Mouse (Mus musculus) frontal cortex, postnatal 10 days (tissue): ENCODE results near the gene Dnase2a.
A peak's percentile ranks its signal among the peaks of the same experiment; 100 is the strongest.

ENCODE experiments used
- DNase-seq, 2 experiments: peaks; one replicate each; pipeline ENCODE4 v3.0.0; 2022; ENCODE audit warnings: low spot score in 2 of 2, mixed read lengths in 1 of 2

The Dnase2a gene

DNA sequence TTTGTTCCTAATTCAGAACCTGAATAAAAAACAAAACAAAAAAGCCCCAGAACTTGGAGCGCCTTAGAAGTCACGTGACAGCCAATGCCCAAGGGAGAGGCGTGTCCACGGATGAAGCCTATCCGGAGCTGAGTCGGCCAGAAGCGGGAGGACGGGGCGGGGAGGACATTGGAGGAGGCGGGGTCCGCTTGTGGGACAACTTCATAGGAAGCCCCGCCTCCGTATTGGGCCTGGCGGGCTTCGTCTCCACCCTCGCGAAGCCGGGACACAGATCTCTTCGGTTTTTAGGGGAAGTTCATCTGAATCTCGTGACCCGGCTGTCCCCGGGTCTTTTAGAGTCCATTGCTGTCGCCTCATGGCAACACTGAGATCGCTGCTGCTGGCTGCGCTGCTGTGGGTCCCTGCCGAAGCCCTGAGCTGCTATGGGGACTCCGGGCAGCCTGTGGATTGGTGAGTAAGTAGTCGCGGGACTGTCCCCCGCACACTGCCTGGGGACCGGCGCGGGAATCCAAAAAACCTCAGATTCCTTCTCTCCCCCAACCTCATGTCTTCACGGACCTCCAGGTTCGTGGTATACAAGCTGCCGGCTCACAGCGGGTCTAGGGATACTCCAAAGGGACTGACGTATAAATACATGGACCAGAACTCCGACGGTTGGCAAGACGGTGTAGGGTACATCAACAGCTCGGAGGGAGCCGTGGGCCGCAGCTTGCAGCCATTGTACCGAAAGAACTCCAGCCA is at the start of gene Dnase2a:
Gene Dnase2a (plus strand): TSS at position 140 of the 741 bp plus-strand sequence.
- peak; percentile 84 to 89 for DNase-seq

GRCm38 (mm10) chr8:84871376-84872308 is 36.7 kb upstream of the Dnase2a start, which contains the start of gene Syce2:
Gene Syce2 (plus strand): TSS chr8:84872111.
- peak; percentile 57 to 66 for DNase-seq

- peak in 1 of 2 experiments; percentile 29 for DNase-seq
Observed at GRCm38 (mm10) chr8:84872309-84872965, 35.9 kb upstream of the Dnase2a start.

DNA sequence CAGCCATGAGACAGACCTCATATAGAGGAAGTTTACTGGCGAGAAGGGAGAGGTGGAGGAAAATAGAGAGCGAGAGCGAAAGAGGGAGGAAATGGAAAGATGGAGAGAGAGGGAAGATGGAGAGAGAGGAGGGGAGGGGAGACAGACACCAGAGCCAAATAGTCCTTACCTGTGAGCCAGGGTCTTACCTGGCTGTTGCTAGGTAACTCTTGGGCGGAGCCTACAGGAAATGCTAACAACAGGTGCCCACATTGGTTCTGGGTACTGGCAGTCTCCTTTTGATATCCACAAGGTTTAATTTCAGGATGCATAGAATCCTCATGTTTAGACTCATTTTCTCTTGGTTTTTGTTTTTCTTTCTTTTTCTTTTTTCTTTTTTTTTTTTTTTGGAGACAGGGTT is 35.3 kb upstream of the Dnase2a start:
- no peak for DNase-seq

DNA sequence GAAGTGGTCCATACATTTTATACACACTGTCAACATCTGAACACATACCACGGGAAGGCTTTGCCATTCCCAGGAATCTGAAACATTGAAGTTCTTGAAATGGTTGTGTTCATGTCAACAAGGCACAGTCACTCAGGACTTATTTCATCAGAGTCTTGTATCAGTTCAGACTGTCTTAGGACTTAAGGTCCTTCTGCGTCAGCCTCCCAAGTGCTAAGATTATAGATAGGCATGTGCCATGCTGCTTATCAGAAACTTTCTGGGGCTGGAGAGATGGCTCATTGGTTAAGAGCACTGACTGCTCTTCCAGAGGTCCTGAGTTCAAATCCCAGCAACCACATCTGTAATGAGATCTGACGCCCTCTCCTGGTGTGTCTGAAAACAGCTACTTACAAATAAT is 34.0 kb upstream of the Dnase2a start:
- no peak for DNase-seq

GRCm38 (mm10) chr8:84877297-84878035 is 30.9 kb upstream of the Dnase2a start:
- DNase-seq: no peak

DNA sequence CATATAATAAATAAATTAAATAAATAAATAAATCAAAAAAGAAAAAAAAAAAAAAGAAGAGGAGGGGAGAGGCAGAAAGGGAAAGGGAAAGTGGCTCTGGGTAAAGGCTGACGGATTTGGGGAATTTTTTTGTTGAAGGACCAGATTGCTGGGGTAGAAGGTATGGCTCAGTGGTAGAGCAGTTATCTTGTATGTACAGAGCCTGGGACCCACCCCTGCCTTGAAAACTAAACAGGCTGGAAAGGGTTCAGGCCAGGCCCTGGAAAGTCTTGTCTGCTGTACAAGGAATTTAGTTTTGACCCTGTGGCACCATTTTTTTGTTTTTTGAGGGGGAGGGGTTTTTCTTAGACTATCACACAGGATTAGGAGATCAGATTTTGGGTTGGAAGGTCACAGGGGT is 29.4 kb upstream of the Dnase2a start:
- DNase-seq: no peak

DNA sequence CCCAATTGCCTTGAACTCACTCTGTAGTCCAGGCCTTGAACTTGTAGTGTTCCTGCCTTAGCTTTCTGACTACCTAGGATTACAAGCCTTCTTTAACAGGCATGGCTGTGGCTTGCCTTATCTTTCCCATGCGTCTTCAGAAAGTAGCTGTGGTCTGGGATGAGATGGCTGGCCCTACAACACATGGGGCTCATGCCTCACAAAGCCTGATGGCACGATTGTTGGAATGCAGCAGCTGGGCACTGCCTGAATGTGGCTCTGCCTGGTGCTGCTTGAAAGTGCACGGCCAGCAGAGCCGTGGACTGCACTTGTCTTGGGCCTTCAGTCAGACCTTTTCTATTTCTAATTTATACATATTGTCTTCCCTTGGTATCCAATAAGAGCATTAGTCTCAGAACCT is 23.6 kb upstream of the Dnase2a start:
- DNase-seq: no peak

GRCm38 (mm10) chr8:84888280-84888679 is 20.1 kb upstream of the Dnase2a start:
- no peak for DNase-seq

DNA sequence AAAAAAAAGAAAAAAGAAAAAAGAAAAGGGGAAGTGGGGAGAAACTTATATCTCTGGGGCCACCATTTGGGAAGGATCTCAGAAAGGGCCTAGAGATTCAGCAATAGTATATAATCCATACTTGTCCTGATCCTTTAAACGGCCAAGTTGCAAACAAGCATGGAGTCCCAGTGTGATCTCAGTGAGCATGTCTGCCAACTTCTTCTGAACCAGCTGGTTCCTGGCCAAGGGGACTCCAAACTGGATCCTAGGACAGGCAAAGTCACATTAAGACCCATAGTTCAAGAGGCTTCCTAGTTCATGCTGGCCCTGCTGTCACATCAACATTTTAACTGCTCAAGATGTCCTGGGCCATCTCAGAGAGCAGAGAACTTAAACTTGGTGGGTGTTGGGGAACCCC is 19.2 kb upstream of the Dnase2a start:
- no peak for DNase-seq

DNA sequence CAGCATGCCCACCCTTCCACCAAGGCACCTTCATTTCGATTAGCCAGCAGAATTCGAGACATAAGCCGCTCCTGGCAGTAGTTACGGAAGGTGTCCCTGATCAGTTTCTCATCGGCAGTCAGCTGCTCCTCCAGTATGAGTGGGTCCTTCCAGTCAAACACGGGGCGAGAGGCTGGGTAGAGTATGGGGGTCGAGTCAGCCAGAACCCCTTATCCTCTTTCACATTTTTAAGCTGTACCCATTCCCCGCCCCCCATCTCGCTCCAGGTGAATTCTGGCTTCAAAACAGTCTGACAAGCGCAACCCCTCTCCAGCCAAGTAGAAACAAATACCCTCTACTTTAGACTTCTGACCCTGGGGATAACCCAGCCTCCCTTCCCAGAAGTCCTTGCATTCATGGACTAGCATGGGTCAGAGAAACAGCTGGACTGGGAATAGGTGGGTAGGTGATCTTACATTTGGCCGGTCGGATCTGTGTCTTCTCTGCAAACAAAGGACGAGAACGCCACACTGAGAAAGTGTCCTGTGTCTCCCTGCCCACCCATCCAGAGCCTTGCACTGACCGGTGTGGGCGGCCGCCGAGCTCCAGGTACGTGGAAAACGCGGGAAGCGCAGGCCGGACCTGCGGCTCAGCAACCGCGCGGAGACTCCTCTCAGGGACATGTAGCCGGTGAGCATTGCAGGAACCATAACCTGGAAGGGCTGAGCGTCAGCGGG is 15.2 kb upstream of the Dnase2a start:
- DNase-seq: no peak

DNA sequence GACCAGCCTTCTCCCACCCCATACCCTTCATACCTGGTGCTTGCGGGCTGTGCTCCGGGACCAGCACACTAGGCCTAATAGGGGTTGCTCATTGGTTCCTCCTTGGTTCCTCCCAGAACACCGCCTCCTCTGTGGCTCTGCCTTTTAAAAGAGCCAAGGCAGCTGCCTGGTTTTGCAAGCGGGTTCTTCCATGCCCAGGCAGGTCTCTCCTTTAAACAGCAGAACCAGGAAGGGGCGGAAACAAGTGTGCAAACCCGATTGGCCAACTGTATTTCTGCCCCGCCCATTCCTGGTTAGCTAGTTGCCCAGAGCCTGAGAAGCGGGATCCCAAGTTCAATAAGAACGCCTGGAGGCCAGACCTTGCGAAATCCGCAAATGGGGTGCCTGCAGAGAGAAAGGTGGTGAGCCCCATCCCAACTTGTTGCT is 14.6 kb upstream of the Dnase2a start, which contains the start of gene Gcdh:
Gene Gcdh (minus strand): TSS at position 213 of the 426 bp plus-strand sequence.
- DNase-seq: peak; percentile 87 to 89

- no peak for DNase-seq
Observed at GRCm38 (mm10) chr8:84895963-84896362, 12.4 kb upstream of the Dnase2a start.

DNA sequence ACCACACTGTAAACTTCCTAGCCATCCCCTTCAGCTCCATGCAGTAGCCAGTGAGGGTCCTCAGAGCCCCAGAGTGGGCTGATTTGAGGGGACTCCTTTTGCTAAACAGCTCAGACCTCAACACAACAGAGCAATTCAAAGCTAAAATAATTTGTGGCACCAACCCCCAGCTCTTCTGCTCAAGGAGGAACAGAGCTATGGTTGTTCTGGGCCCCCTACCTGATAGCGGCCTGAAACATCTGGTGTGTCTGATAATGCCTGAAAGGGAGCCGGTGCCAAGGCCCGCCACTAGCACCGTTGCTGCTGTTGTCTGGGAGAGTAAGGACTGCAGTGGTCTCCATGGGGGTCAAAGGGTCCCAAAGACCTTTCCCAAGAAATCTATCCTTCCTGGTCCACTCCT is 7.3 kb upstream of the Dnase2a start:
- no peak for DNase-seq

GRCm38 (mm10) chr8:84901752-84902151 is 6.6 kb upstream of the Dnase2a start, which contains the start of gene Klf1:
Gene Klf1 (plus strand): TSS chr8:84901928.
- DNase-seq: no peak

DNA sequence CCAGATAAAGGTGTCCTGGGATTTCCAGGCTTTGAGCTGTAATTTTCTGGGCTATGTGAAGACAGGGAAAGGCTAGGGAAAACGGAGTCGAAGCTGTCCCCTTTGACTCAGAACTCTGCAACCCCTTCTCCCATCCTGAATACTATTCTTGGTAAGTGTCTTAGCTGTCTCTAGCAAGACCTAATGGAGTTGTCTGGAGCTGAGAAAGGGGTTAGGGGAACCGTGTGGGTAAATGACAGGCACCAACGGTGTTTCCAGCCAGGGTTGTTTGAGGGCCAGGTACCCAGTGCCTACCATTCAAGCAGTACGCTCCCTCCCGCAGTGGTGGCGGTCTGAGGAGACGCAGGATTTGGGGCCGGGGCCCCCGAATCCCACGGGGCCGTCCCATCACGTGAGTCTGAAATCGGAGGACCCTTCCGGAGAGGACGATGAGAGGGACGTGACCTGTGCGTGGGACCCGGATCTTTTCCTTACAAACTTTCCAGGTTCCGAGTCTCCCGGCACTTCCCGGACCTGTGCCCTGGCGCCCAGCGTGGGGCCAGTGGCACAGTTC is 5.9 kb upstream of the Dnase2a start:
- no peak for DNase-seq

DNA sequence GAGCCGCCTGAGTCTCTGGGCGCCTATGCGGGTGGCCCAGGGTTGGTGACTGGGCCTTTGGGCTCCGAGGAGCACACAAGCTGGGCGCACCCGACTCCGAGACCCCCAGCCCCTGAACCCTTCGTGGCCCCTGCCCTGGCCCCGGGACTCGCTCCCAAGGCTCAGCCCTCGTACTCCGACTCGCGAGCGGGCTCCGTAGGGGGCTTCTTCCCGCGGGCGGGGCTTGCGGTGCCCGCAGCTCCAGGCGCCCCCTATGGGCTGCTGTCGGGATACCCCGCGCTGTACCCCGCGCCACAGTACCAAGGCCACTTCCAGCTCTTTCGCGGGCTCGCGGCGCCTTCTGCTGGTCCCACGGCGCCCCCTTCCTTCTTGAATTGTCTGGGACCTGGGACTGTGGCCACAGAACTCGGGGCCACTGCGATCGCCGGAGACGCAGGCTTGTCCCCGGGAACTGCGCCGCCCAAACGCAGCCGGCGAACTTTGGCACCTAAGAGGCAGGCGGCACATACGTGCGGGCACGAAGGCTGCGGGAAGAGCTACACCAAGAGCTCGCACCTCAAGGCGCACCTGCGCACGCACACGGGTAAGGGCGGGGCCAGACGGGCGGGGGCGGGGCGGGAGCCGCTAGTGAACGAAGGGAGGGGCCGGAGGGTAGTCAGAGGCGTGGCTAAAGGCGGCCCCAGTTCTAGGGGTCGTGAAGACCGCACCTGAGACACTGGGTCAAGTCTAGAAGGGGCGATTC is 5.3 kb upstream of the Dnase2a start:
- peak; percentile 81 to 88 for DNase-seq

DNA sequence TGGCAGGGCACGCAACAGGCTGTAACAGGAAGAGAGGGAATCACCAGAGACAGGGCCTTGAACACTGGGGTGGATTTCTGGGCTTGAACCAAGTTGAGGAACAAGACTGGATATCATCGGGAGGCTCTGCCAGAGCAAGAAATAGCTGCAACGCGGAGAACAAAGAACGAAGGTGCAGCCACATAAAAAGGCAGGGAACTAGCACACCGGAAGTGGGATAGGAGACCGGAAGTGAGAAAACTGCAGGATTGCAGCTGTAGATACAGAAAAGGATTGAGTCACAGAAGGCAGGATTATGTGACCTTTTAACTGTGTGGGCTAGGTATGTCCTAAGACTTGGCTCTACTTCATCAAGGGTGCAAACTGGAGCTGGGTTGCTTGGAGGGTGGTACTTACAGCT is 4.0 kb upstream of the Dnase2a start:
- DNase-seq: no peak

- no peak for DNase-seq
Observed at GRCm38 (mm10) chr8:84907037-84907436, 1.3 kb upstream of the Dnase2a start.

DNA sequence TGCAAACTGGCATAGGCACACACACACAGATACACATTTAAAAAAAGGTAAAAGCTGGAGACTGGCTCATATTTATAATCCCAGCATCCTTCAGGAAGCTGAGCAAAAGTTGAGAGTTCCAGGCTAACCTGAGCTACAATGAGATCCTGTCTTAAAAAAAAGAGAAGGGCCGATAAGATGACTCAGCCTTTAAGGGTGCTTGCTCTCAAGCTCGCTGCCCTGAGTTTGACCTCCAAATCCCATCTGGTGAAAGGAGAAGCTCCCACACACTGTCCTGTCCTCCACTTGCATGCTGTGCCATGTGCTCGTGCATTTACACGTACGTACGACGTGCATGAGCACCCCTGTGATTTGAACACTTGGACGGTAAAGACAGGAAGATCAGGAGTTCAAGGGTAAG is 867 bp upstream of the Dnase2a start:
- no peak for DNase-seq
